Mouse (Mus musculus): ENCODE measurements around the gene Isoc2a.

DNA sequence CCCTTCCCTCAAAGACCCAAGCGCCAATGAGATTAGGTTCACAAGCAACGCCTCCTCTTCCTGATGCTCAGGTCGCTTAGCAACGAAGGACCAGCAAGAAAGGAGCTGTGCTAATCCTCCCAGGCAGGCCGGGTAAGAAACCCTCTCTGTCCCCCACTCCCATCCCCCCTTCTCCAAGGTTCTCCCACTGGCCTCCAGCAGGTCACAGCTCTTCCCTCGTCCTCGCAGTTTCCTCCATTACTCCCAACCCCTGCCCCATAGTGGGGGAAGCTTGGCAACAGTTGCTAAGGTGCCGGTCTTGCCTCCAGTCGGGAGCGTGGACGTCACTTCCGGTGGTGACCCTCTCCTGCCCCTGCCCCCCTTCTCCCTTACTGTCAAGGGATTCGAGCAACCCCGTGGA, 45.6 kb downstream of the Isoc2a start:
- no peak for TF ChIP-seq CHD2 (IDR thresholded peaks at IDR 0.05; ENCODE audit: low read depth, low read length)
- no peak for TF ChIP-seq ZNF384 (IDR thresholded peaks at IDR 0.05; ENCODE audit: low read depth, low read length)
- no peak for TF ChIP-seq MAFK (IDR thresholded peaks at IDR 0.05; ENCODE audit: insufficient read depth, low read depth, low read length)

Measured in ES-E14 (cell line).